Mouse (Mus musculus) embryonic facial prominence, embryonic 10.5 days (tissue): ENCODE results near the gene C130032M10Rik. TPM values are rescaled to one million over a fixed set of nuclear protein-coding genes. Genes with fewer than 3 reads are reported as not detected.

Experiments used
- polyA plus RNA-seq: library from polyadenylated mRNA; unstranded; fragments of >200 nt; fragmentation: Nextera tagmentation; extraction: Ambion mirVana; gene quantifications from 2 replicates; pipeline ENCODE4 v1.2.1, GENCODE M21; 2016

C130032M10Rik gene
- polyA plus RNA-seq, 1 experiment from 2014 or later: 1.0 TPM

Other genes starting within 250 kb of the C130032M10Rik start
- gene Bcl2a1c, start 185.6 kb upstream of the C130032M10Rik start, polyA plus RNA-seq: not detected in 2 replicates
- gene Crtap, start 125.0 kb upstream of the C130032M10Rik start, polyA plus RNA-seq: 44.4 and 52.2 TPM in 2 replicates
- gene Glb1, start 114.6 kb upstream of the C130032M10Rik start, polyA plus RNA-seq: 22.0 and 22.8 TPM in 2 replicates
- 11.8 and 14.1 TPM in 2 replicates for gene Tmppe, start 114.6 kb upstream of the C130032M10Rik start, polyA plus RNA-seq
- 0.10 TPM in 1 of 2 replicates, not detected in the other for gene Ccr4, start 10.8 kb upstream of the C130032M10Rik start, polyA plus RNA-seq
- gene Trim71, start 48.7 kb downstream of the C130032M10Rik start, polyA plus RNA-seq: 7.8 and 9.4 TPM in 2 replicates
- gene Cnot10, start 124.5 kb downstream of the C130032M10Rik start, polyA plus RNA-seq: 73.2 and 74.3 TPM in 2 replicates
- 84.4 and 89.6 TPM in 2 replicates for gene Dync1li1, start 173.1 kb downstream of the C130032M10Rik start, polyA plus RNA-seq
- gene Cmtm6, start 215.4 kb downstream of the C130032M10Rik start, polyA plus RNA-seq: 29.5 and 32.8 TPM in 2 replicates